Mouse (Mus musculus) Muller cell, postnatal 12 days (primary cell): ENCODE results near the gene Arhgap22.
A peak's percentile ranks its signal among the peaks of the same experiment; 100 is the strongest.

Source experiments
- DNase-seq: peaks from one replicate; pipeline ENCODE4 v3.0.0-alpha.2; 2015; ENCODE audit errors: inconsistent ontology term

Gene Arhgap22

GRCm38 (mm10) chr14:33212958-33213309 lies 892 bp upstream of the Arhgap22 start:
- no peak for DNase-seq

DNA sequence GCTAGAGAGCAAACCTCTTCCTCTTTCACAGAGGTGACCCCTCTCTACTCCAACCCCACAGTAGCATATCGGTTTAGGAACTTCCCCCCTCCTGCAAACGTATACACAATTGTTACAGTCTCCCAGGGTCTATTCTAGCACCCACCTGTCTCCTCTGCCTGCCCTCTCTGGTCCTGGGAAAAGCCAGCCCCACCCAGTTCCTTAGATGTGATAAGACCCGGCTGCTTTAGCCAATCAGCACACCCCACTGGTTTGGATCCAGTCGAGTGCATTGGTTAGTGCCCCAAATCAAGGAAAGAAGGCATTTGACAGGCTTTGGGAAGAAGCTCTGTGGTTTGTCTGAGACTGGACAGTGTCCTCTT lies 922 bp downstream of the Arhgap22 start:
- no peak for DNase-seq

GRCm38 (mm10) chr14:33215163-33215562 lies 1.3 kb downstream of the Arhgap22 start:
- DNase-seq: no peak

- no peak for DNase-seq
These were observed 2.8 kb downstream of the Arhgap22 start for GRCm38 (mm10) chr14:33216343-33217208.

- no peak for DNase-seq
These were observed 11.4 kb downstream of the Arhgap22 start for GRCm38 (mm10) chr14:33225235-33225634.

GRCm38 (mm10) chr14:33230672-33231071 lies 16.8 kb downstream of the Arhgap22 start:
- no peak for DNase-seq

DNA sequence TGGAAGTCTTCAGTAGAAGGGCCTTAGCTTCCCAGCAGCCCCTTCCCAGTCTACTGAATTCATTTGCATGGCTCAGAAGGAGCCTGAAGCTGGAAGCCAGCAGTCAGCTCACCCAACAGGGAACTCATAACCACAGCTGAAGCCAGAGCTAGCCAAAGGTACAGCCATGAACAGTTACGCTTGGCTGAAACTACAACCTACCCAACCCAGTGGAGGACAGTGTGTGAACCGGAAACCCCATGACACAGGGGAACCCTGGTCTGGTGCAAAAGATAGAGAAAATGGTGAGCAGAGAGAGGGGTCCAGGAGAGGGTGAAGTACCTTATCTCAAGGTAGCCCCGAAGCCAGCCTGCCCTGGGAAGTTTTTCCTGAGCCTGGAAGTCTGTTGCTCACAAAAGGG lies 17.5 kb downstream of the Arhgap22 start:
- DNase-seq: no peak

GRCm38 (mm10) chr14:33232048-33232447 lies 18.2 kb downstream of the Arhgap22 start:
- DNase-seq: peak; percentile 54

GRCm38 (mm10) chr14:33235661-33236060 lies 21.8 kb downstream of the Arhgap22 start:
- no peak for DNase-seq

DNA sequence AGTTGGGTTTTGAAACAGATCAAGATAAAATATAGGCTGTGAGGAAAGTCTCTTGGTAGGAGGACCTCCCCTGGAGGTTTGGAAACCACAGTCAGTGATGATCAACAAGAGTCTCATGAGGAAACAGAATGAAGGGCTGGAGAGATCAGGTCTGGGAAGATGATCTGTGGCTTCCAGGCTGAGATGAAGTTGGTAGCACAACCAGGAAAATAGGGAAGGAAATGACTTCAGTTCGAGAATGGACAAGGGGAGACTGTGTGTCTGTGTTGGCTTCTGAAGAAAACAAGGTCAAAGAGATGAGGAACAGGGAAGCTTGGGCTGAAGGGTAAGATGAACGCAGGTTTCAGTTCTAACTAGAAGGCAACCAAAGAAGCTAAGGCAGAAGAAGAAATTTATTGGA lies 26.6 kb downstream of the Arhgap22 start:
- no peak for DNase-seq

DNA sequence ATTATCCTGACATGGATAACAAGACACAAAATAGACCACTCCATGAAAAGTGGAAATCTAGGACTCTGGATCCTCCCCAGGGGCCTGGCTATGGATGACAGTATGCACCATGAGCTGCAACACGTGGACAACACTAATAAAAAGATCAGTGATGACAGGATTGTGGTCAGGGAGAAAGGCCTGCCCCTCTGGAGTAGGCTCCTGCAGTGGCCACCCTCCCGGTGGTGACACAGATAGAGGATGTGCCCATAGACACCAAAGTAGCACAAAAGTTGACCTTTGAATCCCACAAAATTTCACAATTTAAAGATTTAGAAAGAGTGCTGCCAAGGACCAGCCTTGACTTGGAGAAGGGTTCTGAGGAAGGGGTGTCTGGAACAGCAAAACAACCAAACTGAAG lies 29.4 kb downstream of the Arhgap22 start:
- DNase-seq: no peak

DNA sequence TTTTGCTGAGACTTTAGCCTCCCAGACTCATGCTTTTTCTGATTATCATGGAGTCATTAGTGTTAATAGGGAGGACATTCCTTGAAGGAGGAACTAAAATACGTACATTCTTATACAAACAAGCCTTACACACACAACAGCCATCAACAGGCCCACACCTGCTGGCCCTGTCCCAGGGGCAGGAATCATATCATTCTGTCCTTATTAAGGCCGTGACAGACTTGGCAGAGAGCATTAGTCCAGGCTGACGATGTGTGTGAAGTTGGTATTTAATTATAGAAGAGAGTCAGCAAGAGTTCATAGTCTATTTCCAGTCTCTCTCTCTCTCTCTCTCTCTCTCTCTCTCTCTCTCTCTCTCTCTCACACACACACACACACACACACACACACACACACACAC lies 30.7 kb downstream of the Arhgap22 start:
- DNase-seq: no peak

- no peak for DNase-seq
These were observed 31.1 kb downstream of the Arhgap22 start for GRCm38 (mm10) chr14:33244946-33245345.

DNA sequence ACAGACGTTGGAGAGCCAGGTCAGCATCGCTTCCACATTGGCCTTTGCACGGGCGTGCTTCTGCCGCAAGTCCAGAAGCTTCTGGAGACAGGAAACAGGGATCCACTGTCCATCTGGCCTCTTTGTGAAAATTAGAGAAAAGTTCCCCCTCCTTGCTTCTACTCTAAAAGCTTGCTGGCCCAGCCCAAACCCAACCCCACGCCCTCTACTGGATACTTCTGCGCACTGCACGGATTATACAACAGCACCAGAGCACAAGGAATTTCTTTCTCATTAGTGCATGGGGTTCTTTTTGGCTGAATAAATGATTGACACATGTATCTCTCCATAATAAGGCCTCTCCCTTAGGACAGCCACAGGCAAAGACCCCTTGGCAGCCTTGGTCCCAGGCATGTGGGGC lies 32.6 kb downstream of the Arhgap22 start:
- DNase-seq: peak; percentile 26

DNA sequence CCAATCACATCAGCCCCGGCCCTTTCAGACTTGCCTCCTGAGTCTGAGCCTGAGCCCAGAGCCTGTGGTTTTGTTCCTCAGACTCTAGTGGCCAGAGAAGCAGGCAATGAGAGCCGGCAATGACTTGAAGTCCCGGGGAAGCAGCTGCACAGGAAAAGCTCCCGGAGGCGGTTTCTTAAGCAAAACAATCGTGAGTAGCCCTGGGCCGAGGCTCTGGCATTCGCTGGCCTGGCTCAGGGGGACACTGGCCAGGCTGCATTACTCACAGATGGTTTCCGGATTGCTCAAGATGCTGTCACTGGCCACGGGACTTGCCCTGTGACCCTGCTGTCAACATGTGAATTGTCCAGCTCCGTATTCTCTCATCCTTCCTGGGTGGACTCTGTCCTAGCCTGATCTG lies 33.8 kb downstream of the Arhgap22 start:
- DNase-seq: peak; percentile 92

DNA sequence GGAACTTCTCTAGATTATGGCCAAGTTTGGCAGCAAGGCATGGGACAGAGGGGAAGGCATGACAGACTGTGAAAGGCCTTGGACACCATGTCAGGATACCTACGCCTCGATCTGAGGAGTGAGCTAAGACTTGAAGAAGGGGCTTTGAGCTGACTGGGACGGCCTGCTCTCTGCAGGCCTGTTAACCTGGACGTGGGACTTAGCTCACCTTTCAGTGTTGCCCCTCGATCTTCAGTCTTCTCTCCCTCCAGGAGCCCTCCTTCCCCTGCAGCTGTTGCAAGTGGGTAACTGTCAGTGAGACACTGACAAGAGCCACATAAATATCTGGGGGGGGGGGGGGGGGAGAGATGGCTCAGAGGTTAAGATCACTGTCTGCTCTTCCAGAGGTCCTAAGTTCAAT lies 34.9 kb downstream of the Arhgap22 start:
- DNase-seq: no peak

DNA sequence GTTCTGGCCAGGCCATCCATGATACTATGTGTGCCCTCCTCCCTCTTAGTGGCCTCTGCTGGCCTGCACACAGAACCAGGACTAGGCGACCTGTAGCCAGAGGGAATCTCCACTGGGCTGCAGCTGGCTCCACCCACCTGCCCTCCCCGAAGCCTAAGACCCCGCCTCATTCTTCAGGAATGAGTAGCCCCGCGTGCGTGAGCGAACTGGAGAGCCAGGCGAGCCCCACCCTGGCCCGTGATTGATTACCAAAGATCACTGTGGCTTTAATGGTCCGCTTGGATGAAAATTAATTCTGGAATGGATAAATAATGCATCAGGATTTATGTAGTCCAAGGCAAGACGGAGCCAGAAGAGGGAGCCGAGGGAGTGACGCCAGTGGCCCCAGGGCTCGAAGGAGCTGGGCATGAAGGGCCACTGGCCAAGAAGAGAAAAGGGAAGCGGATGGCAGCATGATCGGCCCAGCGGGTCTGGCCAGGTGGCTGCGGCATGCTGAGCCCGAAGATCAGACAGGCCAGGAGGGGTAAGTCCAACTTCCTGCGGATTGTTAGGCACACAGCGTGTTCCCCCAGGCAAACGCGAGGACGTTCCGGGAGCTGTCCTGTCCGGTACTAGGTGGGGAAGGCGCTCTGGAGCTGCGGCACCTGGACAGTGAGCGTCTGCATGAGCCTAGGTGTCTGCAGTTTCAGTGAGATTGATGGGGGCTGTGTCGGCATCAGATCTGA lies 36.6 kb downstream of the Arhgap22 start:
- peak; percentile 89 for DNase-seq

DNA sequence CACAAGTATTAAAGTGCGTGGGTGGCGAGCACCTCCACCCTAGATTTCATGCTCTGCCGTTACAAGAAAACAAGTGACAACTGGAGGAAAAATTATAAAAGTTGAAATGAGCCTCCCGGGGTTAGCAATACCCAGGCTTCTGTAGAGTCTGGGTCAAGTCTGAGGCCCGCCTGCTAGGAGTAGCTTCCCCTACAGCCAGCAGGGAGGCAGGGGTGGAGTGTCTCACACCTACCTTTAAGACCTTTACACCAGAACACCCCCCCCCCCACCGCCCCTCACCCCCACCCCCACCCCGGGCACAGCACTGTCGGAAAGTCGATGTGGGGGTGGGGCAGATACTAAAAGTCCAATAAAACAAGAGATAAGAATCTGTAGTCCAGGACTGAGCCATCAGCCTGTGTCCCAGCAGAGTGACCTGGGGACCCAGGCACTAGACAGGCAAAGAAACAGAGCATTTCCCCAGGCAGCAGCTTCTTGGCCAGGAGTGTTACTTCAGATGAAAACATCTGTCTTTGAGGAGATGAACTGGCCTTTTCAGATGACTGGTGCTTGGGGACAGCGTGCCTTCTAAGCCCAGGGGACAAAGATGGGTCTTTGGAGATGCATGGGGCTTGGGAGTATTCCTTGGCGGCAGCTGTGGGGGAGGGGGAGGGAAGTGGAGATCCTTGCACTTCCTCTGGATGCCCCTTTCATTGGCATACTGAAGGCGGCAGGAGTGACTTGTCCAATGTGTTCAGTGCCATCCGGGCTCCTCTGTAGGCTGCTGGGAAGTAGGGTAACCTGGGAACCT lies 37.3 kb downstream of the Arhgap22 start:
- DNase-seq: peak; percentile 34

- peak; percentile 49 for DNase-seq
These were observed 44.4 kb downstream of the Arhgap22 start for GRCm38 (mm10) chr14:33258256-33258655.

- DNase-seq: no peak
These were observed 46.3 kb downstream of the Arhgap22 start for GRCm38 (mm10) chr14:33260131-33260530.

- DNase-seq: no peak
These were observed 51.0 kb downstream of the Arhgap22 start for GRCm38 (mm10) chr14:33264795-33265194.

- peak; percentile 64 for DNase-seq
These were observed 62.4 kb downstream of the Arhgap22 start for GRCm38 (mm10) chr14:33276240-33276639.
